Mouse (Mus musculus) gastrocnemius, postnatal 4 days (tissue): ENCODE measurements around the gene Kl. TPM values are rescaled to one million over a fixed set of nuclear protein-coding genes. Genes with fewer than 3 reads are reported as not detected.

Experiments used
- DNase-seq, 2 experiments: peaks; one replicate each; pipeline ENCODE4 v3.0.0; 2021 to 2022; ENCODE audit warnings: low spot score in 2 of 2, mixed read lengths in 2 of 2
- total RNA-seq, 2 experiments: library from RNA; stranded (reverse); gene quantifications; 2 replicates each; pipeline ENCODE4 v1.2.3; 2021

The Kl gene
- total RNA-seq, 2 experiments from 2014 or later: 3.0 to 3.4 TPM

GRCm38 (mm10) chr5:151026069-151026468, 73.7 kb downstream of the Kl start:
- DNase-seq: no peak

- DNase-seq: no peak
Measured at GRCm38 (mm10) chr5:151027171-151027570, 74.8 kb downstream of the Kl start.

- no peak for DNase-seq
Measured at GRCm38 (mm10) chr5:151028906-151029305, 76.5 kb downstream of the Kl start.

DNA sequence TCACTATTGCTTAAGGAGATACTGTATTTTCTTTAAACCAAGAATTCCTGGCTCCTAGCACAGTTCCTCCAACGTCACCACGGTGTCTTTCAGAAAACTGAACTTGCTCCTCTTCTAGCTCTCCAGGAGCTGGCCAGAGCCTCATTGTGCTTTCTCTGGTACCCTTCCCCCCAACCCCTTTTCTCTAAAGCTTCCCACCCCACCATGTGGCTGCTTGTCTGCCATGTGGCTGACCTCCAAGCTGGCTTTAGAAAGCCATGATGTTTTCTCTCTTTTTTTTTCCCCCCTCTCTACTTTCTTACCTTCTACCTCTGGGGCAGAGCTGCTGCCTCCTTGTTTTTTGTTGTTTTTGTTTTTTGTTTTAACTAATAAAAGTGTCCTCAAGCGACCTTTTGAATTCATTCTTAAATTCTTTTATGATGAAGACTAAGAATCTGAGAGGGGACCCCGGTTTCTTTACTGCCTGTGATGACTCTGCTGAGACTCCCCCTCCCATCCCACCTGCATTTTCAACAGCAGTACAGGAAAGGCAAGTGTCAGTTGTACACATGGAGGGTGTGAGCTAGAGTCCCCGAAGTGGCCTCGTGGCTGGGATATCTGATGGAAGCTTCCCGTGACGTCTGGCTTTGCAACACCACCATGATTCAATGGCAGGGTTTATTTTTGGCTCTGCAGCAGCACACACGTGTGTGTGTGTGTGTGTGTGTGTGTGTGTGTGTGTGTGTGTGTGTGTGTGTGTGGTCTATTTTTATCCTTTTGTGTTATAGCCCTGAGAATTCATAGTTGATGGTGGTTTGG, 82.5 kb downstream of the Kl start:
- DNase-seq: no peak

DNA sequence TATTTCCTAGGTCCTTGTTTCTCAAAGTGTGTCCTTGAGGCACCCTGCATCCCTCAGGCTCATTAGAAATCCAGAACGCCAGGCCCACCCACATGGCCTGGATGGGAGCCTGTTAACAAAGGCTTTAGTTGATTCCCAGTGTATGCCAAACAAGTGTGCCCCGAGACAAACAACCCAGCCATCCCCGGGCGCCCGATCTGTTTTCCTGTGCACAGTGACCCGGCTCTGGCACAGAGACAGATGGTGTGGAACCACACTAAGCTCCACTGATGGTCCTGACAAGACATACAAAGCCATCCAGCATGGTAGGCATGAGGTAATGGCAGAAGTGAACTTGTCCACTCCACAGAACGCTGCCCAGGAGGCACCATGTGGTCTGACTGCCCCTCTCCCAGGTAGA, 85.5 kb downstream of the Kl start:
- no peak for DNase-seq

DNA sequence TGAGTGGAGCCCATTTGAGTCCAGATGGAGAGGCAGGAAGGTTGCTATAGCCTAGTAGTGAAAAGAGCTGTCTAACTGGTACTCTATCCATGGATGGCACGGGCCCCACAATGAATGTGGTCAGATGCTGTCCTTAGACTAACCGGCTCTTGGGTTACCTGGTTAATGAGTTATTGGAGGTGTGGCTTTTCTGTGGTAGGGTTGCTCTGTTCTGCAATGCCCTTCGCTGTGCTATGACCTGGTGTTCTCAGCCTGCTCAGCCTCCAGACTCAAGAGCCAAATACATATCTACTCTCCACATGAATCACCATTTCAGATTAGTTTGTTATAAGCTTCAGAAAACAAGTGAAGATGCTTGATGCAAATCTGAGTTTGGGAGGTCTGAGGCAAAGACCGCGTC, 90.5 kb downstream of the Kl start:
- DNase-seq: no peak
